Mouse (Mus musculus) embryonic fibroblast, embryonic 13.5 days (primary cell): Measurements from ENCODE around the gene Pgam2.

ENCODE experiments used
- CTCF ChIP-seq: IDR thresholded peaks from 2 replicates; pipeline ENCODE4 v1.5.1; 2011; ENCODE audit warnings: mild to moderate bottlenecking, control low read depth, low read length, moderate library complexity, borderline replicate concordance; ENCODE audit not compliant: insufficient read depth
- POLR2A ChIP-seq: IDR thresholded peaks from 2 replicates; pipeline ENCODE4 v1.6.1; 2011; ENCODE audit warnings: low read depth, mild to moderate bottlenecking, control low read depth, low read length, moderate library complexity

GRCm38 (mm10) chr11:5827931-5828330 is 24.4 kb upstream of the Pgam2 start:
- TF ChIP-seq CTCF (no peak), POLR2A (no peak)
